Mouse (Mus musculus): ENCODE measurements around the gene Rabggta. TPM values are rescaled to one million over a fixed set of nuclear protein-coding genes. Genes with fewer than 3 reads are reported as not detected.

Rabggta gene
- polyA plus RNA-seq, 1 experiment = 64.1 TPM

DNA sequence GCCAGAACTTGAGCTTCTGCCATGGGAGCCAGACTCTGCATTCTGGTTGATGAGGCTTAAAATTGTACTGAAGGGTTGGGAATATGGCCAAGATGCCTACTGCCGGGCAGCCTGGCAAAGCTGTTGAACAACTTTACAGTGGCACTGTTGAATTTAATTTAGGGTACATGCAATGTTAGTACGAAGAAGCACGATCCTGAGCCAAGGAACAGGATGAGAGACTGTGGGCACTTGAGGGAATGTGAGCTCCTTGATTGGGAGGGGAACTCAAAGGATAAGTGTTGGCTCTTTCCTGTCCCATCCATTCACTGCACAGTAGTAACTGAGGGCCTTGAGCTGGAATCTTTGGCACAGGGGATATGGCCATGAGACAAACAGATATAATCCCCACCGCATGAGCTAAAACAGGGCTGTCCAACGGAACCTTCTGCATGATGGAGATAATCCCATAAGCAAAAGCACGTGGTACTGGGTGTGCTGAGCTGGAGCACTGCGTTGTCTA is 8.5 kb upstream of the Rabggta start:
- WGBS = 7% methylated on average over 7 of the region's 7 CpGs
- no peaks in the 10 kb centered on the region for H3K4me1 ChIP-seq (ENCODE audit: control insufficient read depth, insufficient read depth, low read length)
- 0 out of 2 replicates have a peak overlapping the region, but pooled peaks have one; percentile 28 for H3K27ac ChIP-seq (ENCODE audit: insufficient read depth, low read length)
- no peak for TF ChIP-seq POLR2A (IDR thresholded peaks at IDR 0.05; ENCODE audit: borderline replicate concordance, insufficient read depth, low read length)
- TF ChIP-seq CTCF (IDR thresholded peaks at IDR 0.05; ENCODE audit: borderline replicate concordance, insufficient read depth, low read depth, low read length) = no peak
- no peaks in the 10 kb centered on the region for H3K27me3 ChIP-seq (ENCODE audit: control insufficient read depth, insufficient read depth, low read length)
- peak in 1 of 2 experiments; percentile 31 for DNase-seq
- no peak overlapping the region for H3K4me3 ChIP-seq (replicated peaks; ENCODE audit: insufficient read depth, low read depth, low read length)

DNA sequence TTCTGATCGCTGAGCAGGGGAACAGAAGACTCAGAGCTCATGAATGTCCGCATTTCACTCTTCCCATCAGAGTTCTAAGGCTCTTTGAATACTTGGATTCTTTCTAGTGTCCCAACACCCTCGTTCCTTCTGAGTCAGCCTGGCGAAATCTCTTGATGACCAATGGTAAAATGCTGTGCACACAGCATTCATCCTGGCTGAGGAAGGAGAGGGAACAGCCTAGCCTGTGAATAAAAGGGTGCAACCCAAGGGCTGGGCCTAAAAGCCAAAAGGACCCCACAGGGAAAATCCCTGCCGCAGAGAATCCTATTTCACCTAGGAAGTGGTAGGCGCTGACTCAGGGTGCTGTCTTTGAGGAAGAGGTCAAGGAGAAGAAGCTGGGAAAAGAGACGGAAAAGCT is 8.1 kb upstream of the Rabggta start:
- 21% methylated on average over 7 of the region's 7 CpGs for WGBS
- H3K27ac ChIP-seq (ENCODE audit: insufficient read depth, low read length) = no peak overlapping the region
- no peak overlapping the region for H3K4me3 ChIP-seq (replicated peaks; ENCODE audit: insufficient read depth, low read depth, low read length)
- DNase-seq = no peak
- no peaks in the 10 kb centered on the region for H3K4me1 ChIP-seq (ENCODE audit: control insufficient read depth, insufficient read depth, low read length)
- no peaks in the 10 kb centered on the region for H3K27me3 ChIP-seq (ENCODE audit: control insufficient read depth, insufficient read depth, low read length)
- TF ChIP-seq POLR2A (IDR thresholded peaks at IDR 0.05; ENCODE audit: borderline replicate concordance, insufficient read depth, low read length) (no peak), CTCF (IDR thresholded peaks at IDR 0.05; ENCODE audit: borderline replicate concordance, insufficient read depth, low read depth, low read length) (no peak)

DNA sequence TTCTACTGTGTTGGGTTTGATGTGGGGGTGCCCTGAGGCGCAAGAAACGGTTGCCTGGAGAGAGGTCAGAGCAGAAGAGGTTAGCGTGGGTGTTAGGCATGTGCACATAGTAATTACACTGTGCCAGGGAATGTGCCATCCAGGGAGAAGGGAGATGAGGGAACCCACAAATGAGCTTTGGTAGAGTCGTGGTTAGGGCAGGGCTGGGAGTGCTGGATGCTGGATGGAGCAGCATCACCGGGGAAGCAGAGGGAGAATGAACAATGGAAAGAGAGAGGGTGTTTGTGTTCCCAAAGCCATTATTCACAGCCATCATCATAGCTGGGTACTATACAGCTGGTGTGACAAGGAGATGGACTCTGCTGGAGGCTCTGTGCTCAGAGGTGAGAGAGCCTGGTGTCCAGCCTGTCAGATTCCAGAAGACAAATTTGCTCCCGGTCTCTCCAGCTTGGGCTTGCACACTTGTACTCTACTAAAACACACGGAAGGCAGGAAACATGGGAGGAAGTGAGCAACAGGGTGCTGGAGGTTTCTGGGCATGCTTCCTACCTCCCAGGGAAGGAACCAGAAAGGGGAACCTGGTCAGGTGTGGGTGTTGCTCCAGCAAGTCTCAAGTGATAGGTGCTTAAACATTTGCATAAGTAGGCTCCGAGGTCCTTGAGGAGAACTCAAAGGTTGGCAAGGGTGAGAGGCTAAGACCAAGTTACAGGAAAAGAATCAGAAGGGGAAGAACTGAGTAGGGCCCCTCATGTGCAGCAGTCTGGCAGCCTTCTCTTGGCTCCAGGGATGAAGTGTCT is 6.0 kb upstream of the Rabggta start:
- DNase-seq = no peak
- Histone ChIP-seq H3K4me3 (replicated peaks; ENCODE audit: insufficient read depth, low read depth, low read length) (no peak overlapping the region), H3K27ac (ENCODE audit: insufficient read depth, low read length) (no peak overlapping the region), H3K27me3 (ENCODE audit: control insufficient read depth, insufficient read depth, low read length) (no peaks in the 10 kb centered on the region), H3K4me1 (ENCODE audit: control insufficient read depth, insufficient read depth, low read length) (no peaks in the 10 kb centered on the region)
- WGBS = 61% methylated on average over 8 of the region's 8 CpGs
- TF ChIP-seq POLR2A (IDR thresholded peaks at IDR 0.05; ENCODE audit: borderline replicate concordance, insufficient read depth, low read length) = no peak

DNA sequence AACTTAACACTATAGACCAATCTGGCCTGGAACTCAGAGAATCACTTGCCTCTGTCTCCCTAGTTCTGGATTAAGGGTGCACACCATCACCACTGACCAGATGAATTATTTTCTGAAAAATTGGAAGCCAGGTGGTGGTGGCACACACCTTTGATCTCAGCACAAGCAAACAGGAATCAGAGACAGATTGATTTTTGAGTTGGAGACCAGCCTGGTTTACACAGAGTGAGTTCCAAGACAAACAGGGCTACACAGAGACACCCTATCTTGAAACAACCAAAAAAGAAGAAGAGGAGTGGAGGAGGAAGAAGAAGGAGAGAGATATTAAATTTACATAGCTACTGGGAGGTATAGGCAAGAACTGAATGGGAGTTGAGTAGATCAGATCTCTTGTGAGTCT is 4.2 kb upstream of the Rabggta start:
- H3K27me3 ChIP-seq (ENCODE audit: control insufficient read depth, insufficient read depth, low read length) = no peaks in the 10 kb centered on the region
- H3K27ac ChIP-seq (ENCODE audit: insufficient read depth, low read length) = no peak overlapping the region
- H3K4me1 ChIP-seq (ENCODE audit: control insufficient read depth, insufficient read depth, low read length) = peaks cover under 1% of the 10 kb centered on the region; the same call in 1 of the 2 replicates
- no peak overlapping the region for H3K4me3 ChIP-seq (replicated peaks; ENCODE audit: insufficient read depth, low read depth, low read length)
- TF ChIP-seq CTCF (IDR thresholded peaks at IDR 0.05; ENCODE audit: borderline replicate concordance, insufficient read depth, low read depth, low read length) (no peak), POLR2A (IDR thresholded peaks at IDR 0.05; ENCODE audit: borderline replicate concordance, insufficient read depth, low read length) (no peak)
- no peak for DNase-seq

DNA sequence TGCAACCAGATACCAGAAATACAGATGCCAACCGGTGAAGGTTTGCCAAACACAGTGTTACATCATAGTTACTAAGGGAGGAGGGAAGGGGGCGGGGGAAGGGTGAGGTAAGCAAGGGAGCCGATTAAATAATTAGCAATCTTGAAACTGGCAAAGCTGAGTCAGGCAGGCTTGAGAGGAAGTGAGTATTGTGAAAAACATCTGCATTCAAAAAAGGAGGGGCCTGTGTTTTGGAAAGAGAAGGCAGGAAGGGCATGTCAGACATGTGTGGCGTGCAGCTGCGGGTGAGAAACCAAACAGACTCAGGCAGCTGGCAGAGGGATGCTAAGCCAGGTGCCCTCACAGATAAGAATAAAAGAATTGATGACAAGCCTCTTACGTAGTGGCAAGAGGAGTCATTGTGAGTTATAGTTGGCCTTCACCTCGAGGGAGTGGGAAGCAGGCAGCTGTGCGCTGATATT is 2.4 kb upstream of the Rabggta start:
- 70% methylated on average over 8 of the region's 8 CpGs for WGBS
- H3K27me3 ChIP-seq (ENCODE audit: control insufficient read depth, insufficient read depth, low read length) = no peaks in the 10 kb centered on the region
- peaks cover 4% of the 10 kb centered on the region; the same call in 1 of the 2 replicates for H3K4me1 ChIP-seq (ENCODE audit: control insufficient read depth, insufficient read depth, low read length)
- no peak for TF ChIP-seq POLR2A (IDR thresholded peaks at IDR 0.05; ENCODE audit: borderline replicate concordance, insufficient read depth, low read length)
- no peak for TF ChIP-seq CTCF (IDR thresholded peaks at IDR 0.05; ENCODE audit: borderline replicate concordance, insufficient read depth, low read depth, low read length)
- no peak for DNase-seq
- H3K27ac ChIP-seq (ENCODE audit: insufficient read depth, low read length) = no peak overlapping the region
- H3K4me3 ChIP-seq (replicated peaks; ENCODE audit: insufficient read depth, low read depth, low read length) = no peak overlapping the region

DNA sequence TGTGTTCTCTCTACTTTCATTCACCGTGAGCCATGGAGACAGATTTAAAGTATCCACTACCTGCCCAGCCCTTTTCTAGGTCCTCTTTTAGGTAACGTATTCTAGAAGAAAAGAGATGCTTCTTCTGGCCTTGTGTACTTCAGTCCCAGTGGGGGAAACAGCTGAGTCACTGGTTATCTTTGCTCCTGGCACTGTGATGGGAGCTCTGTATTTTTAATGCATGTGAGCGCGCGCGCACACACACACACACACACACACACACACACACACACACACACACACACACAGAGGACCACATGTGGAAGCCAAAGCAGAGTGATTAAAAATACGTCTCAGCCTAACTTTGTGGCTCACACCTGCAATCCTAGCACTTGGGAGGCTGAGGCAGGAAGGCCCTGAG is 1.4 kb upstream of the Rabggta start:
- Histone ChIP-seq H3K27ac (ENCODE audit: insufficient read depth, low read length) (no peak overlapping the region), H3K27me3 (ENCODE audit: control insufficient read depth, insufficient read depth, low read length) (no peaks in the 10 kb centered on the region), H3K4me1 (ENCODE audit: control insufficient read depth, insufficient read depth, low read length) (peaks cover 4% of the 10 kb centered on the region; the same call in 1 of the 2 replicates), H3K4me3 (replicated peaks; ENCODE audit: insufficient read depth, low read depth, low read length) (no peak overlapping the region)
- DNase-seq = no peak
- TF ChIP-seq POLR2A (IDR thresholded peaks at IDR 0.05; ENCODE audit: borderline replicate concordance, insufficient read depth, low read length) (no peak), CTCF (IDR thresholded peaks at IDR 0.05; ENCODE audit: borderline replicate concordance, insufficient read depth, low read depth, low read length) (no peak)
- 89% methylated on average over 7 of the region's 7 CpGs for WGBS

DNA sequence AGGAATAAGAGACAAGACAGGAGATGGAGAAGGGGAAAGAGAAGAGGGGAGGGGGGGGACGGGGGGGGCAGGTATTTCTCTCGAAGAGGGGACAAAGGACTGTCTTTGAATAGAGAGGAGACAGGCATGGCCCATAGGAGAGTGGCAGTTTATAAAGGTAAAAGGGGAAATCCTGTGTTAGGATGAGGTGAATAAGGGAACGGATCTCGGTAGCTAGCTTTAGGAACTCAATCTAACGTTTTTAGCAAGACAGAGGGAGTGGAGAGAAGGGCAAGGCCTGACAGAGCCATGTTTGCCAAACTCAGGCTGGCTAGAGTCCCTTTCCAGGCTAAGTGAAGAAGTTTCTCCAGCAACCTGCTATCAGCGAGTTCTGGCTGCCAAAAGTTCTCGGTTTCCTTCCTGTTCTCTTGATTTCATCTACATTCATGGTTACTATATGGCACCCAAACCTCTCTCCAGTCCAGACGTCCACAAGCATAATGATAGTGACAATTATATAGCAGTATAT is 429 bp upstream of the Rabggta start:
- no peak for DNase-seq
- no peak for TF ChIP-seq POLR2A (IDR thresholded peaks at IDR 0.05; ENCODE audit: borderline replicate concordance, insufficient read depth, low read length)
- TF ChIP-seq CTCF (IDR thresholded peaks at IDR 0.05; ENCODE audit: borderline replicate concordance, insufficient read depth, low read depth, low read length) = no peak
- Histone ChIP-seq H3K4me1 (ENCODE audit: control insufficient read depth, insufficient read depth, low read length) (peaks cover 4% of the 10 kb centered on the region; the same call in 1 of the 2 replicates), H3K27me3 (ENCODE audit: control insufficient read depth, insufficient read depth, low read length) (no peaks in the 10 kb centered on the region), H3K27ac (ENCODE audit: insufficient read depth, low read length) (no peak overlapping the region), H3K4me3 (replicated peaks; ENCODE audit: insufficient read depth, low read depth, low read length) (no peak overlapping the region)
- 45% methylated on average over 8 of the region's 8 CpGs for whole genome bisulfite sequencing

DNA sequence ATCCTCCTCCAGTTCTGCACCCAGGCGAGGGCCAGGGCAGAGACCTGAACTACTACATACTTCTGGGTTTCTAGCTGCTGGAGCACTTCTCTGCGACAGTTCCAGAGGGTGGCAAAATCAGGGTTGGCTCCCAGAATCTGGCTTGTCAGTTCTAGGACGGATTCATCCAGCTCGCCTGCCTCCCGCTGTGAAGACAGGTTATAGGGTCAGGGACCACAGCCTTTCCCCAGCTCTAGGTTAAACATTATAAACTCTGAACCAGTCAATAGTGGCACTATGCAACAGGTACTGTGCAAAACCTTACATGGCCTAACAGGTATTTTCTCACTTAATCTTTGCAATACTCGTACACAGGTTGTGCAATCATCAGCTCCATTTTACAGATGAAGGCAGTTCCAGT is 987 bp downstream of the Rabggta start:
- Histone ChIP-seq H3K4me3 (replicated peaks; ENCODE audit: insufficient read depth, low read depth, low read length) (peak overlapping the region; percentile 96), H3K27me3 (ENCODE audit: control insufficient read depth, insufficient read depth, low read length) (no peaks in the 10 kb centered on the region), H3K4me1 (ENCODE audit: control insufficient read depth, insufficient read depth, low read length) (peaks cover 4% of the 10 kb centered on the region; the same call in 1 of the 2 replicates), H3K27ac (ENCODE audit: insufficient read depth, low read length) (no peak overlapping the region)
- TF ChIP-seq CTCF (IDR thresholded peaks at IDR 0.05; ENCODE audit: borderline replicate concordance, insufficient read depth, low read depth, low read length) (no peak), POLR2A (IDR thresholded peaks at IDR 0.05; ENCODE audit: borderline replicate concordance, insufficient read depth, low read length) (no peak)
- WGBS = 71% methylated on average over 6 of the region's 6 CpGs
- DNase-seq = no peak
